Mouse (Mus musculus): ENCODE measurements around the gene Disp2. TPM values are rescaled to one million over a fixed set of nuclear protein-coding genes. Genes with fewer than 3 reads are reported as not detected.

Disp2 gene
- total RNA-seq, 4 experiments from 2014 or later, result 231 to 282 (median 253) TPM

GRCm38 (mm10) chr2:118841186-118841585 is 61.7 kb downstream of the Disp2 start:
- DNase-seq (ENCODE audit: low spot score in 2 of 2), result no peak

GRCm38 (mm10) chr2:118841774-118842173 is 62.3 kb downstream of the Disp2 start:
- DNase-seq (ENCODE audit: low spot score in 2 of 2), result no peak

- DNase-seq (ENCODE audit: low spot score in 2 of 2), result no peak
Measured at GRCm38 (mm10) chr2:118844427-118844826, 64.9 kb downstream of the Disp2 start.

GRCm38 (mm10) chr2:118846246-118846645 is 66.7 kb downstream of the Disp2 start:
- DNase-seq (ENCODE audit: low spot score in 2 of 2), result no peak

GRCm38 (mm10) chr2:118851756-118852155 is 72.2 kb downstream of the Disp2 start:
- no peak for DNase-seq (ENCODE audit: low spot score in 2 of 2)

Other genes starting within 250 kb of the Disp2 start
- gene Bmf, start 230.0 kb upstream of the Disp2 start, total RNA-seq (2022), result 1 to 10 TPM; 2.0 to 8.6 (median 4.1) TPM
- 1 to 10 TPM; 2.1 to 3.3 (median 2.3) TPM for gene Bub1b, start 181.5 kb upstream of the Disp2 start, total RNA-seq (2022)
- gene Pak6, start 116.4 kb upstream of the Disp2 start, total RNA-seq (2022), result 10 to 100 TPM; 50.7 to 58.1 (median 54.1) TPM
- 10 to 100 TPM; 11.8 to 16.0 (median 12.9) TPM for gene Ankrd63, start 75.8 kb upstream of the Disp2 start, total RNA-seq (2022)
- gene Plcb2, start 51.3 kb upstream of the Disp2 start, total RNA-seq (2022), result 1 to 10 TPM; 2.6 to 7.6 (median 4.7) TPM
- gene Inafm2, start 34.0 kb upstream of the Disp2 start, total RNA-seq (2022), result 10 to 100 TPM; 58.4 to 69.8 (median 63.7) TPM
- 1 to 10 TPM; 6.2 to 8.4 (median 6.6) TPM for gene Ccdc9b, start 17.1 kb upstream of the Disp2 start, total RNA-seq (2022)
- gene Phgr1, start 7.0 kb upstream of the Disp2 start, total RNA-seq (2022), result not detected
- 1 to 10 TPM; 1.1 to 2.0 (median 1.5) TPM for gene Knstrn, start 34.3 kb downstream of the Disp2 start, total RNA-seq (2022)
- gene Ivd, start 82.2 kb downstream of the Disp2 start, total RNA-seq (2022), result 100 to 1,000 TPM in 3 of 4 experiments, 10 to 100 TPM in 1; 98.7 to 127 (median 107) TPM
- gene Bahd1, start 120.7 kb downstream of the Disp2 start, total RNA-seq (2022), result 10 to 100 TPM; 48.8 to 57.2 (median 54.9) TPM
- 1 to 10 TPM; 3.5 to 4.3 (median 3.8) TPM for gene Chst14, start 146.8 kb downstream of the Disp2 start, total RNA-seq (2022)
- 10 to 100 TPM; 45.3 to 60.6 (median 53.9) TPM for gene Ccdc32, start 249.7 kb downstream of the Disp2 start, total RNA-seq (2022)

Data from layer of hippocampus, adult 8-10 months (tissue).